Mouse (Mus musculus): ENCODE results near the gene P2rx3. TPM values are rescaled to one million over a fixed set of nuclear protein-coding genes. Genes with fewer than 3 reads are reported as not detected.

The P2rx3 gene
- polyA plus RNA-seq, 1 experiment = 0.04 TPM

GRCm38 (mm10) chr2:85049277-85049676, 12.0 kb upstream of the P2rx3 start:
- no peak for TF ChIP-seq GATA1 (IDR thresholded peaks at IDR 0.05; ENCODE audit: low read length)

- TF ChIP-seq GATA1 (IDR thresholded peaks at IDR 0.05; ENCODE audit: low read length) = no peak
Observed at GRCm38 (mm10) chr2:85048168-85048751, 11.0 kb upstream of the P2rx3 start.

GRCm38 (mm10) chr2:85047596-85048167, 10.4 kb upstream of the P2rx3 start, which contains the start of gene Tnks1bp1:
TSS of gene Tnks1bp1 (plus strand) at chr2:85048022.
- TF ChIP-seq GATA1 (IDR thresholded peaks at IDR 0.05; ENCODE audit: low read length) = no peak

DNA sequence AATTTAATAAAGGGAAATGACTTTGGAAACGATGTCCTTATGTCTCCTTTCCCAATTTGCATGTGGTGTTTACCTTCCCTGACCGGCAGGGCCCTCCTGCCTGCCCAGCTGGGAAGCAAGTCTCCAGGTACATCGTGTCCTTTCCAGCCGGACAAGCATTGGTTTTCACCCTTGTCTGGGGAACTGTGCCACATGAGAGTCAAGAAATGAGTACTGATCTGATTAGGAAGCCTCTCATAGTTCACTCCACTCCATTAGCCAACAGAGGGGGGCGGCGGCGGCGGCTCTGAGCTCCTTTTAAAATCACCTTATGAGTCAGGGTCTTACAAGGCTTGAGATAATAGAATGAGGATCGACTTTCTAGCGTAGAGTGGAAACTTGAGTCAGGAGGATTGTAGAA, 9.8 kb upstream of the P2rx3 start:
- no peak for TF ChIP-seq GATA1 (IDR thresholded peaks at IDR 0.05; ENCODE audit: low read length)

GRCm38 (mm10) chr2:85046222-85046621, 9.0 kb upstream of the P2rx3 start:
- no peak for TF ChIP-seq GATA1 (IDR thresholded peaks at IDR 0.05; ENCODE audit: low read length)

DNA sequence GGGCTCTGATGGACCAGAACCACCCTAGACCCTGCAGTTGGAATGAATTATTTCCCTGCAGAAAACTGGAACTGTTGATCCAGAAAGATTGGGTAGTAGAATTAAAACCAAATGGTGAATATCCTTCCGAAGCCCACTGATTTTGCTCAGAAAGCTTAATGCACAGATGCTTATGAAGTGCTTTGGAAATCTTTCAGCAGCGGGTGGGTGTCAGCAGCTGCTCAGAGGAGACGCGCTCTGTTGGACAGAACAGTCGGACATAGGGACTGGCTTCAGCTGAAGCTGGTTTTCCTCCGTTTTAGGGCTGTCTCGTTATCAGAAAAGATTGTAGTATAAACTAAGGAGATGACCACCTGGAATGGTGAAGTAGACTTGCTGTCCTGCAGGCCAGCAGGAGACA, 6.4 kb upstream of the P2rx3 start:
- no peak for TF ChIP-seq GATA1 (IDR thresholded peaks at IDR 0.05; ENCODE audit: low read length)

GRCm38 (mm10) chr2:85038336-85038735, 1.1 kb upstream of the P2rx3 start:
- TF ChIP-seq GATA1 (IDR thresholded peaks at IDR 0.05; ENCODE audit: low read length) = no peak

- no peak for TF ChIP-seq GATA1 (IDR thresholded peaks at IDR 0.05; ENCODE audit: low read length)
Observed at GRCm38 (mm10) chr2:85036507-85037046, 685 bp downstream of the P2rx3 start.

DNA sequence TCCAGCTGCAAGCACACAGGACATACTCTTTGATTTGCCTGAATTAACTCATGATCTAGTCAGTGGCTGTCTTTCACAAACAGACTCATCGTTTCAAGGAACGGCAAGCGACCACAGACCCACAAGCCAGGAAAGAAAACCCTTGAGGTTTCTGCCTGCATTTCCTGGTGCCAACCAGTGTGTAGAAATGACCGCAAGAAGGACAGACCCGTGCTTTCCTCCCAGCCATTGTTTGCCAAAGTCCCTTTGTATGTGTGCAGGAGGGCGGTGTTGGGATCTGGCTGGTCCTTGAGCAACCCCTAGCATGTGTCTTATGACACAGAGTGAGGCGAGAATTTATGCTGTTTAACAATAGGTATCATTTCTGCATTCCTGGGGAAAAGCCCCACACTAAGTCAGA, 3.1 kb downstream of the P2rx3 start:
- no peak for TF ChIP-seq GATA1 (IDR thresholded peaks at IDR 0.05; ENCODE audit: low read length)

- TF ChIP-seq GATA1 (IDR thresholded peaks at IDR 0.05; ENCODE audit: low read length) = no peak
Observed at GRCm38 (mm10) chr2:85033121-85033520, 4.1 kb downstream of the P2rx3 start.

DNA sequence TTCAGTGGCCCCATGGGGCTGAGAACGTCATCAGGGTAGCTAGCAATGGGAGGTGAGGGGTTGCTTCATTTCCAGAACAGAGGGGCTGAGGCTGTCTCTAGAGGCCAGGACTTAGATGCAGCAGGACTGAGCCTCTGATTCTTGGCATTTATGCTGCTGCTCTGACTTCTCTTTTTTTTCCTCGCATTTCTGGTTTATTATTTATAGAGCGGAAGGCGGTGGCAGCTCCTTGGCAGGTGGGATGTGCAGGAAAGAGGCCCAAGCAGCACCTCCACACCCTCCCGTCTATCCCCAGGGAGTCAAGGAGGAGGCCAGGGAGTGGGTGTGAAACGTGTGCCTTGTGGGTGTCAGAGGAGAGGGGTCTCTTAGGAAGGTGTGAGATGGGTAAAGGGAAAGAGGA, 6.3 kb downstream of the P2rx3 start:
- TF ChIP-seq GATA1 (IDR thresholded peaks at IDR 0.05; ENCODE audit: low read length) = no peak

DNA sequence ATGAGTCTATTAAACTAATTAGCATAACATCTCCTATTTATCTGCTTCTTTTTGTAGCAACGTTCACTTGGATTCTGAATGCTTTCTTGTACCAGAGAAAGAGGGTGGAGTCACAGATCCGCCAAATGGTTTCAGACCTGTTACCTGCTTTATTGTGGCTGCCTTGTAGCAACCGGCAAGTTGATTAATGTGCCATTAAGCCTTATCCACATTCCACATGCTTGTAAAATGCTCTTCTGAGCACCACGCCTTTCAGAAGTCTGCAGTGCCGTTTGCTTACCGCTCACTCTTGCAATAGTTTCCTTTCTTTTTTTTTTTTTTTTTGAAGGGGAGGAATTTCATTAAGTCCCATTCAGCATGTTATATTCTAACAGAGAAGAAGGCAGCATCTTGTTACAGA, 7.4 kb downstream of the P2rx3 start:
- no peak for TF ChIP-seq GATA1 (IDR thresholded peaks at IDR 0.05; ENCODE audit: low read length)

DNA sequence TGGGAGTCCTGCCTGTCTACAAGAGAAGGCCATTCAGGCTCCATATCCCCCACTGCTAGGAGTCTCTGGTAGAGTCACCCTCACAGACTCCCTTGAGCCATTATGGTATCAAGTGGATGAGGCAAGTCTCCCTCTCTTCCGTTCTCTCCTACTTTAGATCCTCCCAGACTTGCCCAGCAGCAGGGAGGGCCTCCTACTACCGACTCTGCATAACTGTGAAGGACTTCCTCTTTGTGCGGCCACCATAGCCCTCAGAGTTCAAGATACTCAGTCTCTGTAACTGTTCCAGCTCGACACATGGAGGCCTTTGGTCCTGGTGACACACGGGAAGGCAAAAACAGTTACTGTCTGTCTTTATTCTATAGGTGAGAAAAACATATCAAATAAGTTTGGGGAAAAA, 10.0 kb downstream of the P2rx3 start:
- no peak for TF ChIP-seq GATA1 (IDR thresholded peaks at IDR 0.05; ENCODE audit: low read length)

DNA sequence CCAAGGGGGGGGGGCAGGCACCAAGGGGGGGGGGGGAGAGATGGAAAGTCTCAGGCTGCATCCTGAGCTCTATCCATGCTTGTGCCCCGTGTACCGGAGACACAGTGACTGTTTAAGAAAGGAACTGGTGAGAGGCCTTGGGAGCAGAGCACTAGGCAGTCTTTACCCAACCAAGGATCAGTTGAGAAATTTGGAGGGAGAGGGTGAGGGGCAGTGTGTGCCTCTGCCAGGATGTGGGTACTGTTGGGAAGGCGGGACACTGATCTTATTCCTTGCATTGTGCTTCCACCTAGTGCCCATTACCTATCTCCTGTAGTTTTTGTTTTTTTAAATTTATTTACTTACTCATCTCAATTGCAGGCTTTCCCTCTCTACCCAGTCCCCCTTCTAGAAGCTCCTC, 11.1 kb downstream of the P2rx3 start:
- TF ChIP-seq GATA1 (IDR thresholded peaks at IDR 0.05; ENCODE audit: low read length) = no peak

GRCm38 (mm10) chr2:85022043-85022442, 15.2 kb downstream of the P2rx3 start:
- TF ChIP-seq GATA1 (IDR thresholded peaks at IDR 0.05; ENCODE audit: low read length) = no peak

GRCm38 (mm10) chr2:85014588-85014982, 22.7 kb downstream of the P2rx3 start:
- no peak for TF ChIP-seq GATA1 (IDR thresholded peaks at IDR 0.05; ENCODE audit: low read length)
